Mouse (Mus musculus) ES-E14 (cell line): Measurements from ENCODE around the gene Ccnk. TPM values are rescaled to one million over a fixed set of nuclear protein-coding genes. Genes with fewer than 3 reads are reported as not detected.

Experiments
- DNase-seq: peaks from one replicate; pipeline ENCODE4 v3.0.0-alpha.2; 2013; ENCODE audit warnings: low read depth, low spot score
- H3K27ac ChIP-seq: 2 replicates; pipeline ENCODE4 v1.5.1; 2012; ENCODE audit warnings: low read depth, mild to moderate bottlenecking, low read length, moderate library complexity, mixed read lengths; ENCODE audit not compliant: poor library complexity, insufficient read depth, severe bottlenecking
- H3K36me3 ChIP-seq: 2 replicates; pipeline ENCODE4 v1.6.1; 2012; ENCODE audit warnings: mild to moderate bottlenecking, low read length, moderate library complexity, mixed read lengths; ENCODE audit not compliant: control insufficient read depth, poor library complexity, insufficient read depth, severe bottlenecking
- H3K4me1 ChIP-seq, 2 experiments: fragments of 150-350 bp in 1 of 2; sonication (generic) in 1 of 2; 2 replicates each; pipeline ENCODE4 v1.6.1; 2012; ENCODE audit warnings: low read length in 2 of 2, mild to moderate bottlenecking in 1 of 2, mixed read lengths in 1 of 2; ENCODE audit not compliant: control insufficient read depth in 2 of 2, insufficient read depth in 2 of 2, poor library complexity in 1 of 2
- H3K4me3 ChIP-seq, 2 experiments: fragments of 150-350 bp in 1 of 2; sonication (generic) in 1 of 2; 2 replicates each; pipeline ENCODE4 v1.5.1; 2012; ENCODE audit warnings: low read length in 2 of 2, low read depth in 1 of 2, mild to moderate bottlenecking in 1 of 2, mixed read lengths in 1 of 2; ENCODE audit not compliant: insufficient read depth in 1 of 2, poor library complexity in 1 of 2, severe bottlenecking in 1 of 2
- H3K9ac ChIP-seq: 2 replicates; pipeline ENCODE4 v1.6.1; 2012; ENCODE audit warnings: low read depth, mild to moderate bottlenecking, low read length, mixed read lengths; ENCODE audit not compliant: poor library complexity, insufficient read depth, severe bottlenecking
- H3K9me3 ChIP-seq: fragments of 150-350 bp; sonication (generic); 2 replicates; pipeline ENCODE4 v1.6.1; 2012; ENCODE audit warnings: low read depth, mild to moderate bottlenecking, low read length; ENCODE audit not compliant: control insufficient read depth, insufficient read depth
- CHD2 ChIP-seq: IDR thresholded peaks from 2 replicates; pipeline ENCODE4 v1.6.1; 2014; ENCODE audit warnings: mild to moderate bottlenecking, low read depth, low read length, inconsistent platforms
- HCFC1 ChIP-seq: IDR thresholded peaks from 2 replicates; pipeline ENCODE4 v1.6.1; 2012; ENCODE audit warnings: low read length, inconsistent platforms, borderline replicate concordance; ENCODE audit not compliant: insufficient read depth
- MAFK ChIP-seq: IDR thresholded peaks from 2 replicates; pipeline ENCODE4 v1.6.1; 2014; ENCODE audit warnings: mild to moderate bottlenecking, low read depth, low read length, inconsistent platforms; ENCODE audit not compliant: insufficient read depth
- ZC3H11A ChIP-seq: IDR thresholded peaks from 2 replicates; pipeline ENCODE4 v1.6.1; 2012; ENCODE audit warnings: low read depth, mild to moderate bottlenecking, inconsistent platforms, low read length, borderline replicate concordance
- ZNF384 ChIP-seq: IDR thresholded peaks from 2 replicates; pipeline ENCODE4 v1.6.1; 2012; ENCODE audit warnings: low read depth, low read length, inconsistent platforms
- in situ Hi-C, 2 experiments: fragments of 600-800 bp; cut with MboI; formaldehyde crosslinking; loops; one replicate each; pipeline ENCODE4 v1.15.1; 2025; ENCODE audit warnings: low sequenced_read_pairs in 2 of 2, inconsistent platforms in 1 of 2; ENCODE audit not compliant: unreplicated experiment in 2 of 2
- total RNA-seq: library from RNA; depleted of rRNA; stranded (reverse); fragments of 300-350 nt; gene quantifications from 2 replicates; pipeline ENCODE4 v1.2.3, GENCODE M21; 2012

The Ccnk gene
- total RNA-seq, 1 experiment = 14.5 TPM

DNA sequence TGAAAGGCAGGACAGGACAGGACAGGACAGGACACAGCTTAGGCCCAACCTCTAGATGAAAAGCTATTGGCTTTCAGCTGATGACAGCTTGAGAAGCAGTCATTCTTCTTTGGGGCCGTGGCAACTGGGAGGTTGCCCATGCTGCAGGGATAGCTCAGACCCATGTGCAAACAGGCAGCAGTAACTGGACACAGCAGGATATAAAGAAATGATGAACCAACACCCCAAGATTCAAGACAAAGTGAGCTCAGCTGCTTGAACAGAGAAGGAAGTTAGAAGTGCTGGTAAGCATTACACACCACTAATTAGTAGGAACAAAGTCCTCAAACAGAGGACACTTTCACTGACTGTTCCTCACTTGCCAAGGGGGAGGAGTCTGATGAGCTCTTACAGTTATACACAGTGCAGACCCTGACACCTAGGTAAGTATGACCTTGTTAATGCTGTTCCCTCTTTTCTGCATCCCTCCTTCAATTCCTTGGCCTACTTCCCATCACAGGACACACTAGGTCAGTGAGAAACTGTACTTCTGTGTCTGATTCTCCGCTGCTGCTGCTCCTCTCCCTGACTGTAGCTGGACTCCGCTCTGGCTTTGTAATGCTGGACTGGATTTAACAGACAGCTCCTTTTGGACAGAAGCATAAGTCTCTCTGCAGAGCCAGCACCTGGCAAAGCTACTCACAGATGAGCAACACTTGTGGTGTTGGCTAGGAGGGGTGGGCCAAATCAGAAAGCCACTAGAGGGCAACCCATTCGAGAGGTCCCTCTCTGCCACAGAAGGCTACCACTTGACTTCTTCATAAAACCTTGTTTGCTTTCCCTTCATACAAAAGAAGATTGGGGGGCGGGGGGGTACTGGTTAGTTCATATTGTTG, 35.5 kb upstream of the Ccnk start:
- H3K4me1 ChIP-seq = no peaks in the 10 kb centered on the region
- H3K36me3 ChIP-seq = peaks cover 2% of the 10 kb centered on the region
- DNase-seq = no peak
- no peak overlapping the region for H3K9ac ChIP-seq
- no peak for TF ChIP-seq HCFC1
- no peak for TF ChIP-seq CHD2
- TF ChIP-seq ZNF384 = no peak
- no peak for TF ChIP-seq MAFK
- no peak for TF ChIP-seq ZC3H11A
- no peak overlapping the region for H3K4me3 ChIP-seq
- no peak overlapping the region for H3K27ac ChIP-seq
- in situ Hi-C loops = no loop called here
- no peaks in the 10 kb centered on the region for H3K9me3 ChIP-seq

DNA sequence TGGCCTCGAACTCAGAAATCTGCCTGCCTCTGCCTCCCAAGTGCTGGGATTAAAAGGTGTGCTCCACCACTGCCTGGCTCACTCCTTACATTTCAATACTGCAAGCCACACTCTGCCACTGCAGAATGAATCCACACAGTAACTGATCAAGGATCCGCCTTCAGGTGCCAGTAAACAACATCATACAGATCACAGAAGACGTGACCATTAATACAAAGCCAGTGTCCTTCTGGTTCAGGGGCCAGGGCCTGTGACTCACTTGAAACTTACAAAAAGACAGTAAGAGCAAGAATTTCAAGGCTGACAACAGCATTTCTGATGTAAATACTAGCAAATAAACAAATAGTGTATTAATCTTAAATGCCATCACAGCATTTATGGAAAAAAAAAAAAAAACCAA, 34.2 kb upstream of the Ccnk start:
- in situ Hi-C loops = no loop called here
- peaks cover 2% of the 10 kb centered on the region for H3K36me3 ChIP-seq
- H3K4me3 ChIP-seq = no peak overlapping the region
- no peak overlapping the region for H3K9ac ChIP-seq
- no peak for DNase-seq
- no peaks in the 10 kb centered on the region for H3K4me1 ChIP-seq
- H3K27ac ChIP-seq = no peak overlapping the region
- TF ChIP-seq ZC3H11A (no peak), CHD2 (no peak), HCFC1 (no peak), MAFK (no peak), ZNF384 (no peak)
- H3K9me3 ChIP-seq = no peaks in the 10 kb centered on the region

DNA sequence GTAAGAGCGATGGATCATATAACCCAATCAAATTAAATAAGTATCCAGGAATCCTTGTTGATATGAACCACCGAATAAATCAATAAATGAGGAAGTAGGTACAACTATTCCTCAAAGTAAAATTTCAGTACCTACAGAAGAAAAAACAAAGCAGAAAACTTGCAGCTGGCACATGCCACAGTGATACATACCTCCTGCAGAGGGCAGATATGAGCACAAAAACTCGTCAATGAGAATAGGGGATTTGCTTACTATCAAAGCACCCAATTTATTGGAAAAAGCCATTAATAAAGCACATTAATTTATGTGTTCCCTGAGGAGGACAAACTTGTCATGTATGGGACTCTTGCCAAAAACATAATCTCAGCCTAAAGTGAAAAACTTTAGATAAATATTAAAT, 29.6 kb upstream of the Ccnk start:
- Histone ChIP-seq H3K36me3 (no peaks in the 10 kb centered on the region; the same call in 1 of the 2 replicates), H3K4me1 (no peaks in the 10 kb centered on the region), H3K9ac (no peak overlapping the region), H3K4me3 (no peak overlapping the region), H3K27ac (no peak overlapping the region), H3K9me3 (no peaks in the 10 kb centered on the region)
- no peak for DNase-seq
- no peak for TF ChIP-seq ZC3H11A
- no peak for TF ChIP-seq HCFC1
- no peak for TF ChIP-seq CHD2
- no peak for TF ChIP-seq ZNF384
- TF ChIP-seq MAFK = no peak
- in situ Hi-C loops = no loop called here

DNA sequence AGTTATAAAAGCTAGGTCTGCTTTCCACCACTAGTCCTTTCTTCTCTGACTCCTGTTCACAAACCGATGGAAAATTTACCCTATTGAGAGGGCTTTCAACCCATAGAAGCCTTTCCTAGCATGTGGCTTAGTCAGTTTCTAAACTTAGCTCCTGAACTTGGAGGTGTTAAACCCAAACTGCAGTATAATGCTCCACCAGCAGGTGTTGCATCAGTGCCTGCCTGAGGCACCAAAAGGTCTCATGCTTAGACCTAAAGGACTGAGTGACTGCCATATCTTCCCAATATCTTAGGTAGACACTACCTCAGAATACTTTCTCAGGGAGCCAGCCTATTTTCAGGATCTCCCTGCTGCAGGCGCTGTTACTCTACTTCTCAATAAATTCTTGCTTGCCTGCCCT, 26.6 kb upstream of the Ccnk start:
- H3K9ac ChIP-seq = no peak overlapping the region
- H3K27ac ChIP-seq = no peak overlapping the region
- no peaks in the 10 kb centered on the region for H3K9me3 ChIP-seq
- H3K36me3 ChIP-seq = peaks cover 7% of the 10 kb centered on the region
- TF ChIP-seq MAFK (no peak), CHD2 (no peak), ZNF384 (no peak), ZC3H11A (no peak), HCFC1 (no peak)
- H3K4me1 ChIP-seq = no peaks in the 10 kb centered on the region
- no peak for DNase-seq
- H3K4me3 ChIP-seq = no peak overlapping the region
- in situ Hi-C loops = no loop called here
